Mouse (Mus musculus): ENCODE measurements around the gene Ephb2. TPM values are rescaled to one million over a fixed set of nuclear protein-coding genes. Genes with fewer than 3 reads are reported as not detected.

Ephb2 gene
- polyA plus RNA-seq, 1 experiment from 2014 or later, result 4.6 TPM

DNA sequence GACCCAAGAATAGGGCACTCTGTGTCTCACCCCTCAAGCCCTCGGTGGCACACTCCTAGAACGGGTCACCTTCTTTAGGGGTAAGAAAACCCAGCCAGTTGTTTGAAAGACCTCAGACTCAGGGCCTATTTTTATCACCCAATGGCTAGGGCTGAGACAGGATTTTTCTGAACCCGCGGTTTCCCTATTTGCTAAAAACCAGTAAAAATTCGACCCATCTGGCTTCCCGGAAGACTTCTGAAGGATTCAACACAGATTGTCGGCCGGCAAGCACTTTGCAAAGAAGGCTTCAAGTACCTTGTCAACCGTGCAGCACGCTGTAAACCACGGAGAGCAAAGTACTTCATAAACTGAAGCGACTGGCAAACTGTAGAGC, 1.4 kb downstream of the Ephb2 start:
- DNase-seq (ENCODE audit: low spot score) (no peak), ATAC-seq (replicated peaks; ENCODE audit: low FRiP score, low read depth) (no peak)
- H3K36me3 ChIP-seq (ENCODE audit: insufficient read depth, low read length), result no peaks in the 10 kb centered on the region
- H3K9ac ChIP-seq (ENCODE audit: low read depth, low read length), result peak overlapping the region; percentile 83; the same call in 1 of the 2 replicates
- H3K4me1 ChIP-seq (replicated peaks; ENCODE audit: insufficient read depth, low read length), result peaks cover 20% of the 10 kb centered on the region
- no peak for TF ChIP-seq CTCF (IDR thresholded peaks at IDR 0.05; ENCODE audit: low read depth)
- H3K27ac ChIP-seq, result no peak overlapping the region
- H3K27me3 ChIP-seq (ENCODE audit: insufficient read depth, low read length), result 0 out of 2 replicates have a peak, but pooled peaks cover 5% of the 10 kb centered on the region
- WGBS, result 18% methylated on average over 12 of the region's 12 CpGs
- H3K4me3 ChIP-seq (replicated peaks; ENCODE audit: low read depth, low read length), result peak overlapping the region; percentile 74
- H3K4me2 ChIP-seq (ENCODE audit: low read length), result peak overlapping the region; percentile 81
- H3K9me3 ChIP-seq (replicated peaks; ENCODE audit: low read length), result no peaks in the 10 kb centered on the region

DNA sequence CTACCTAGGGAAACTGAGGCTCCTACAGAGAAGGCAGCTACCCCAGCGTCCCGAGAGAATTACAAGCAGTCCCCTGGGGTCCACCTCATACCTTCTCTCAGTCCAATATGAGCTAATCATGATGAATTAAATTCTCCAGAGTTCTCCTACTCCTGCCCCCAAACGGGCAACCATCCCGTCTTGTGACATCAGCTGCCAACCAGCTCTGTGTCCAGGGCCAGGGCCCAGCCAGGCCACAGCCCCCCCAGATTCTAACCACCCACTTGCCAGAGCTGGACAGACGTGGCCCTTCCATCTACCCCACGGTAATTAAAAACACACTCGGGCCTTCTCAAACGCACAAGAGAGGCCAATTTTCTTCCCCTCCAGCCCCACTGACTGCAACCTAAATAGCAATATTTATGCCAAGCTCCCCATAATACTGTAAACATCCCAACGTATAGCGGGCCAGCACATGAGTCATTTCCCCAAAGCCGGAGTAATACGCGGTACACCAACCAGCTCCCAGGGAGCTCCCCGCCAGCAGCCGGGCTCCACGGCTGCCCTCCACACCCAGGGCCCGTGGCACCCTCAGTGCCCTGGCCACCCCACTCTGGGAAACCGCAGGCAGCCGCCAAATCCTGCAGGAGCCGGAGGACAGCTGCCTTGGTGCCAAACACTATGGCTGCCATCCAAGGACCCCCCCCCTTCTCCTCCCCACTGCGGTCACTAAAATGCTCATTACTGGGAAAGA, 2.0 kb downstream of the Ephb2 start:
- Histone ChIP-seq H3K9me3 (replicated peaks; ENCODE audit: low read length) (no peaks in the 10 kb centered on the region), H3K27me3 (ENCODE audit: insufficient read depth, low read length) (0 out of 2 replicates have a peak, but pooled peaks cover 5% of the 10 kb centered on the region), H3K4me1 (replicated peaks; ENCODE audit: insufficient read depth, low read length) (peaks cover 26% of the 10 kb centered on the region), H3K4me3 (replicated peaks; ENCODE audit: low read depth, low read length) (no peak overlapping the region), H3K27ac (no peak overlapping the region), H3K4me2 (ENCODE audit: low read length) (peak overlapping the region; percentile 81), H3K9ac (ENCODE audit: low read depth, low read length) (no peak overlapping the region), H3K36me3 (ENCODE audit: insufficient read depth, low read length) (no peaks in the 10 kb centered on the region)
- WGBS, result 74% methylated on average over 21 of the region's 21 CpGs
- no peak for ATAC-seq (replicated peaks; ENCODE audit: low FRiP score, low read depth)
- no peak for TF ChIP-seq CTCF (IDR thresholded peaks at IDR 0.05; ENCODE audit: low read depth)
- DNase-seq (ENCODE audit: low spot score), result no peak

DNA sequence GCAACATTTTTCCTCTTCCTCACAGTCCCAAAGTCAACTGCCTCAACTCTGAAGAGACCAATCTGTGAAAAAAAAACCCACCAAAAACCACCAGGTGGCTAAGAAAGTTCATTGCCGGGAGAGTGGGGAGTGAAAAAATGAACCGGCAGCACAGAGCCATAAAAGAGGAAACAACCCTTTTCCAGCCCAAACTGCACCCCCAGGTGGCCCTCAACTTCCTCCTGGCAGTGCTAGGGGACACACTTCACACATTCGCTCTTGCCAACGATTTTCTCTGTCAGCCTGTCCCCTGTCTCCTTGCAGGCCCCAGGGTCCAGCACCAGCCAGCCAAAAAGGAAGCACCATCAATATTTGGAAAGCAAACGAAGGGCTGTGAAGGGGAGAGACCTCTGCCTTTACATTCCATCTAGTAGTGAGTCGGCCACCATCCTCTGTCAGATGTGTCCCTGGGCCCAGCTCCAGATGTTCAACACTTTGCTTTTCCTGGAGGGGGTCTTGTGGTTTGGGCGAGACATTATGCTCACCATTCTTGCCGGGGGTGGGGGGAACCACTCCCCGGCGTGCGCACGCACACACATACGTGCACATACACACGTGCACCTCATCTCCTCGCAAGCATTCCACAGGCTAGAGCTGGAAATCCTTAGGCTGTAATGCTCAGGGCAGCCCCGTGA, 3.1 kb downstream of the Ephb2 start:
- 68% methylated on average over 16 of the region's 16 CpGs for WGBS
- Histone ChIP-seq H3K27me3 (ENCODE audit: insufficient read depth, low read length) (no peaks in the 10 kb centered on the region), H3K27ac (no peak overlapping the region), H3K9ac (ENCODE audit: low read depth, low read length) (no peak overlapping the region), H3K4me1 (replicated peaks; ENCODE audit: insufficient read depth, low read length) (peaks cover 30% of the 10 kb centered on the region), H3K36me3 (ENCODE audit: insufficient read depth, low read length) (no peaks in the 10 kb centered on the region), H3K4me3 (replicated peaks; ENCODE audit: low read depth, low read length) (no peak overlapping the region), H3K4me2 (ENCODE audit: low read length) (no peak overlapping the region), H3K9me3 (replicated peaks; ENCODE audit: low read length) (no peaks in the 10 kb centered on the region)
- DNase-seq (ENCODE audit: low spot score), result no peak
- ATAC-seq (replicated peaks; ENCODE audit: low FRiP score, low read depth), result no peak
- TF ChIP-seq CTCF (IDR thresholded peaks at IDR 0.05; ENCODE audit: low read depth), result 0 out of 2 replicates have a peak, but pooled peaks have one; percentile 7

DNA sequence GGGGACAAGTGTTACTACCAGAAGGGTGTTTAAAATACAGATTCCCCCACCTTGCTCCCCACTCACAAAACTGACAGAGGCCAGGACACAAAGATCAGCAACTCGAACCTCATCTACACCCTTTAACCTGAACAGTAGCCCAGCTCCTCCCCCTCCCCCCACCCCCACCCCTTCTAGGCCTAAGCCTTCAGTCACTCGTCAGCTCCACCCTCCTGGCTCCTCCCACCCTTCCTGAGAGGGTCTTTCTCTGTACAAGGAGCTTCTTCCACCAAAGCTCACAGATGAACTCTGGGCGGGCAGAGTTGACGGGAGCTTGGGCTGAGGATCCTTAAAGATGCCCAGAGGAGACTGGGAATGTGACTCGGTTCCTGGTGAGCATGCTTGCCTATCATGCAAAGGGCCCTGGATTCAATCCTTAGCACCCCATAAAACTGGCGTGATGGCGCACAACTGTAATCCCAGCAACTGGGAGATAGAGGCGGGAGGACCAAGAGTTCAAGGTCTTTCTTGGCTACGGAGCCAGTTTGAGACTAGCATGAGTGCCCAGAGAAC, 5.4 kb downstream of the Ephb2 start:
- Histone ChIP-seq H3K27ac (no peak overlapping the region), H3K36me3 (ENCODE audit: insufficient read depth, low read length) (no peaks in the 10 kb centered on the region), H3K9me3 (replicated peaks; ENCODE audit: low read length) (no peaks in the 10 kb centered on the region), H3K4me2 (ENCODE audit: low read length) (no peak overlapping the region), H3K4me1 (replicated peaks; ENCODE audit: insufficient read depth, low read length) (peaks cover 25% of the 10 kb centered on the region), H3K27me3 (ENCODE audit: insufficient read depth, low read length) (no peaks in the 10 kb centered on the region), H3K9ac (ENCODE audit: low read depth, low read length) (0 out of 2 replicates have a peak overlapping the region, but pooled peaks have one; percentile 4), H3K4me3 (replicated peaks; ENCODE audit: low read depth, low read length) (no peak overlapping the region)
- TF ChIP-seq CTCF (IDR thresholded peaks at IDR 0.05; ENCODE audit: low read depth), result no peak
- no peak for DNase-seq (ENCODE audit: low spot score)
- ATAC-seq (replicated peaks; ENCODE audit: low FRiP score, low read depth), result no peak
- WGBS, result 57% methylated on average over 9 of the region's 9 CpGs

DNA sequence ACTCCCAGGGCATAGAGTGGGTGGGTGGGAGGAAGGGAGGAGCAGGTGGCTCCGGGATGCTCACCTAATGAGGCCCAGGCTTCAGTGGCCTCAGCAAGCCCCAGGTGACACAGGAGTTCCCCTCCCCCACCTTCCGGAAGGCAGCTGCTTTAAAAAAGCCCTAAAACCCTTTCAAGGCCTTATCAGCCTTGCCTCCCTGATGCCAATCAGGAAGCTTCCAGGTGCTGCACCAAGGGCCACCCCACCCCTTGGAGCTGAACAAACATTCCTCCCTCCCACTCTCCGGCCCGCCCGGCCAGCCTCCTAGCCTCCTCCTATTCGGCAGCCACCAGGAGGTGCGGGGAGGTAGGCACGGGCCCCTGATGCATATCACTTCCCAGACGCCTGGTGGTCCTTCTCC, 6.0 kb downstream of the Ephb2 start:
- 13% methylated on average over 9 of the region's 9 CpGs for WGBS
- Histone ChIP-seq H3K9me3 (replicated peaks; ENCODE audit: low read length) (no peaks in the 10 kb centered on the region), H3K4me2 (ENCODE audit: low read length) (no peak overlapping the region), H3K4me1 (replicated peaks; ENCODE audit: insufficient read depth, low read length) (peaks cover 23% of the 10 kb centered on the region), H3K27me3 (ENCODE audit: insufficient read depth, low read length) (no peaks in the 10 kb centered on the region), H3K27ac (no peak overlapping the region), H3K9ac (ENCODE audit: low read depth, low read length) (no peak overlapping the region), H3K4me3 (replicated peaks; ENCODE audit: low read depth, low read length) (no peak overlapping the region), H3K36me3 (ENCODE audit: insufficient read depth, low read length) (no peaks in the 10 kb centered on the region)
- ATAC-seq (replicated peaks; ENCODE audit: low FRiP score, low read depth), result no peak; the same call in 1 of the 2 replicates
- peak; percentile 56 for DNase-seq (ENCODE audit: low spot score)
- no peak; the same call in 1 of the 2 replicates for TF ChIP-seq CTCF (IDR thresholded peaks at IDR 0.05; ENCODE audit: low read depth)

Measured in kidney, postnatal 0 days (tissue).